Mouse (Mus musculus) embryonic fibroblast, embryonic 13.5 days (primary cell): ENCODE results near the gene Rbfox3.

Experiments used
- CTCF ChIP-seq: IDR thresholded peaks from 2 replicates; pipeline ENCODE4 v1.5.1; 2011; ENCODE audit warnings: mild to moderate bottlenecking, control low read depth, low read length, moderate library complexity, borderline replicate concordance; ENCODE audit not compliant: insufficient read depth
- POLR2A ChIP-seq: IDR thresholded peaks from 2 replicates; pipeline ENCODE4 v1.6.1; 2011; ENCODE audit warnings: low read depth, mild to moderate bottlenecking, control low read depth, low read length, moderate library complexity

- TF ChIP-seq CTCF (no peak), POLR2A (no peak)
These were observed 196.5 kb downstream of the Rbfox3 start for GRCm38 (mm10) chr11:118714601-118715524.
